Mouse (Mus musculus) liver, embryonic 15.5 days (tissue): Measurements from ENCODE around the gene Tbrg4. TPM values are rescaled to one million over a fixed set of nuclear protein-coding genes. Genes with fewer than 3 reads are reported as not detected.

Experiments
- ATAC-seq: fragments of 200-750 bp; cut with Nextera tagmentation; 2 replicates; pipeline ENCODE4 v1.8.0; 2017; ENCODE audit warnings: moderate number of reproducible peaks, mild to moderate bottlenecking, moderate library complexity; ENCODE audit not compliant: insufficient read depth
- H3K27ac ChIP-seq: fragments of 300-500 bp; sonication (generic); replicated peaks from 2 replicates; pipeline ENCODE4 v1.5.1; 2015; ENCODE audit warnings: mild to moderate bottlenecking, inconsistent platforms
- H3K27me3 ChIP-seq: fragments of 300-500 bp; sonication (generic); 2 replicates; pipeline ENCODE4 v1.6.1; 2015; ENCODE audit warnings: mild to moderate bottlenecking, inconsistent platforms
- H3K36me3 ChIP-seq: fragments of 300-500 bp; sonication (generic); replicated peaks from 2 replicates; pipeline ENCODE4 v1.6.1; 2015; ENCODE audit warnings: moderate library complexity, mild to moderate bottlenecking, inconsistent platforms
- H3K4me1 ChIP-seq: fragments of 300-500 bp; sonication (generic); replicated peaks from 2 replicates; pipeline ENCODE4 v1.6.1; 2015; ENCODE audit warnings: inconsistent platforms
- H3K4me2 ChIP-seq: fragments of 300-500 bp; sonication (generic); 2 replicates; pipeline ENCODE4 v1.6.1; 2015; ENCODE audit warnings: moderate library complexity, mild to moderate bottlenecking, inconsistent platforms
- H3K4me3 ChIP-seq: fragments of 300-500 bp; sonication (generic); replicated peaks from 2 replicates; pipeline ENCODE4 v1.5.1; 2015; ENCODE audit warnings: mild to moderate bottlenecking, inconsistent platforms
- H3K9ac ChIP-seq: fragments of 300-500 bp; sonication (generic); 2 replicates; pipeline ENCODE4 v1.6.1; 2015; ENCODE audit warnings: moderate library complexity, mild to moderate bottlenecking, inconsistent platforms
- H3K9me3 ChIP-seq: fragments of 300-500 bp; sonication (generic); replicated peaks from 2 replicates; pipeline ENCODE4 v1.6.1; 2016; ENCODE audit warnings: inconsistent platforms
- WGBS: fragments of 180-500 bp; shearing (Covaris S2); methylation state at CpG from one replicate; pipeline ENCODE4 v1.1.7; 2015; ENCODE audit warnings: mixed read lengths; ENCODE audit not compliant: insufficient replicate concordance; 5-methylcytosine and 5-hydroxymethylcytosine counted together
- polyA plus RNA-seq: library from polyadenylated mRNA; unstranded; fragments of >200 nt; fragmentation: Nextera tagmentation; extraction: Ambion mirVana; gene quantifications from 2 replicates; pipeline ENCODE4 v1.2.1, GENCODE M21; 2015

Tbrg4 gene
- polyA plus RNA-seq, 1 experiment from 2014 or later = 31.0 TPM

GRCm38 (mm10) chr11:6568584-6569409, 57.1 kb downstream of the Tbrg4 start:
- H3K27ac ChIP-seq = no peak overlapping the region; the same call in 1 of the 2 replicates
- WGBS = 40% methylated on average over 11 of the region's 11 CpGs

GRCm38 (mm10) chr11:6567951-6568350, 57.9 kb downstream of the Tbrg4 start:
- Histone ChIP-seq H3K27ac (peak overlapping the region; percentile 8; the same call in 1 of the 2 replicates), H3K4me1 (peaks cover 44% of the 10 kb centered on the region), H3K27me3 (no peaks in the 10 kb centered on the region), H3K4me2 (peak overlapping the region; percentile 8; the same call in 1 of the 2 replicates), H3K4me3 (no peak overlapping the region), H3K9me3 (no peaks in the 10 kb centered on the region), H3K9ac (no peak overlapping the region), H3K36me3 (peaks cover 48% of the 10 kb centered on the region)
- ATAC-seq = peak; percentile 40; the same call in 1 of the 2 replicates
- 19% methylated on average over 8 of the region's 8 CpGs for WGBS

More at GRCm38 (mm10) chr11:6568584-6569409, 57.1 kb downstream of the Tbrg4 start:
- H3K4me3 ChIP-seq = no peak overlapping the region
- H3K9me3 ChIP-seq = no peaks in the 10 kb centered on the region
- H3K36me3 ChIP-seq = peaks cover 54% of the 10 kb centered on the region
- peaks cover 43% of the 10 kb centered on the region for H3K4me1 ChIP-seq
- H3K9ac ChIP-seq = no peak overlapping the region
- no peaks in the 10 kb centered on the region for H3K27me3 ChIP-seq
- 0 out of 2 replicates have a peak, but pooled peaks have one; percentile 11 for ATAC-seq
- 0 out of 2 replicates have a peak overlapping the region, but pooled peaks have one; percentile 2 for H3K4me2 ChIP-seq

GRCm38 (mm10) chr11:6566496-6566895, 59.4 kb downstream of the Tbrg4 start:
- Histone ChIP-seq H3K27me3 (no peaks in the 10 kb centered on the region), H3K9ac (no peak overlapping the region), H3K27ac (no peak overlapping the region), H3K4me3 (no peak overlapping the region), H3K36me3 (peaks cover 37% of the 10 kb centered on the region), H3K9me3 (no peaks in the 10 kb centered on the region), H3K4me1 (peaks cover 56% of the 10 kb centered on the region), H3K4me2 (no peak overlapping the region)
- no peak for ATAC-seq
- 32% methylated on average over 4 of the region's 4 CpGs for WGBS

Other genes with a start within 250 kb of the Tbrg4 start
- gene Zmiz2, start 237.0 kb downstream of the Tbrg4 start, polyA plus RNA-seq = 3.5 and 4.3 TPM in 2 replicates
- 2,223 and 2,518 TPM in 2 replicates for gene Ppia, start 210.6 kb downstream of the Tbrg4 start, polyA plus RNA-seq
- 109 and 118 TPM in 2 replicates for gene H2afv, start 181.6 kb downstream of the Tbrg4 start, polyA plus RNA-seq
- 7.6 TPM in 2 replicates for gene Purb, start 150.2 kb downstream of the Tbrg4 start, polyA plus RNA-seq
- gene Myo1g, start 105.1 kb downstream of the Tbrg4 start, polyA plus RNA-seq = 9.4 and 9.6 TPM in 2 replicates
- gene Ccm2, start 79.2 kb downstream of the Tbrg4 start, polyA plus RNA-seq = 40.1 and 43.9 TPM in 2 replicates
- 5.2 and 5.3 TPM in 2 replicates for gene Nacad, start 20.0 kb downstream of the Tbrg4 start, polyA plus RNA-seq
- not detected in 2 replicates for gene Wap, start 12.6 kb upstream of the Tbrg4 start, polyA plus RNA-seq
- gene Ramp3, start 32.5 kb upstream of the Tbrg4 start, polyA plus RNA-seq = 0.09 and 0.13 TPM in 2 replicates
- not detected in 2 replicates for gene Gm11983, start 211.6 kb upstream of the Tbrg4 start, polyA plus RNA-seq